Mouse (Mus musculus) kidney, postnatal 4 days (tissue): ENCODE data around the gene Tbc1d14.
A peak's percentile ranks its signal among the peaks of the same experiment; 100 is the strongest.

Experiments
- DNase-seq, 2 experiments: peaks; one replicate each; pipeline ENCODE4 v3.0.0; 2021; ENCODE audit warnings: mixed read lengths in 2 of 2

The Tbc1d14 gene

GRCm38 (mm10) chr5:36553056-36553606, 39.9 kb downstream of the Tbc1d14 start:
- no peak for DNase-seq

GRCm38 (mm10) chr5:36552391-36552790, 40.7 kb downstream of the Tbc1d14 start:
- DNase-seq = no peak

- no peak for DNase-seq
Observed at GRCm38 (mm10) chr5:36549243-36549642, 43.8 kb downstream of the Tbc1d14 start.

- no peak for DNase-seq
Observed at GRCm38 (mm10) chr5:36544765-36545164, 48.3 kb downstream of the Tbc1d14 start.

GRCm38 (mm10) chr5:36540928-36541327, 52.1 kb downstream of the Tbc1d14 start:
- DNase-seq = no peak

GRCm38 (mm10) chr5:36538576-36539187, 54.4 kb downstream of the Tbc1d14 start:
- peak; percentile 80 to 83 for DNase-seq

GRCm38 (mm10) chr5:36536424-36536823, 56.7 kb downstream of the Tbc1d14 start:
- no peak for DNase-seq

- DNase-seq = peak; percentile 24 to 36
Observed at GRCm38 (mm10) chr5:36535438-36536176, 57.5 kb downstream of the Tbc1d14 start.

GRCm38 (mm10) chr5:36534455-36535030, 58.5 kb downstream of the Tbc1d14 start:
- DNase-seq = no peak

GRCm38 (mm10) chr5:36530129-36530751, 62.8 kb downstream of the Tbc1d14 start:
- DNase-seq = peak; percentile 97

GRCm38 (mm10) chr5:36529698-36530097, 63.4 kb downstream of the Tbc1d14 start:
- no peak for DNase-seq

- DNase-seq = no peak
Observed at GRCm38 (mm10) chr5:36526921-36527320, 66.2 kb downstream of the Tbc1d14 start.

- DNase-seq = peak; percentile 31 to 60
Observed at GRCm38 (mm10) chr5:36526274-36526673, 66.8 kb downstream of the Tbc1d14 start.

GRCm38 (mm10) chr5:36525216-36525615, 67.9 kb downstream of the Tbc1d14 start:
- no peak for DNase-seq

GRCm38 (mm10) chr5:36523219-36523703, 69.8 kb downstream of the Tbc1d14 start:
- DNase-seq = no peak

- DNase-seq = peak; percentile 78 to 82
Observed at GRCm38 (mm10) chr5:36522782-36523181, 70.3 kb downstream of the Tbc1d14 start.

GRCm38 (mm10) chr5:36519751-36520150, 73.3 kb downstream of the Tbc1d14 start:
- no peak for DNase-seq

- no peak for DNase-seq
Observed at GRCm38 (mm10) chr5:36517596-36517995, 75.5 kb downstream of the Tbc1d14 start.

GRCm38 (mm10) chr5:36515558-36515957, 77.5 kb downstream of the Tbc1d14 start:
- no peak for DNase-seq

- no peak for DNase-seq
Observed at GRCm38 (mm10) chr5:36515126-36515525, 78.0 kb downstream of the Tbc1d14 start.

GRCm38 (mm10) chr5:36510956-36511355, 82.1 kb downstream of the Tbc1d14 start:
- no peak for DNase-seq

GRCm38 (mm10) chr5:36508351-36508750, 84.7 kb downstream of the Tbc1d14 start:
- DNase-seq = no peak

GRCm38 (mm10) chr5:36505643-36506042, 87.4 kb downstream of the Tbc1d14 start:
- DNase-seq = no peak
